Mouse (Mus musculus): ENCODE data around the gene Fer.

Fer gene

GRCm38 (mm10) chr17:64140063-64140850 lies 277.4 kb downstream of the Fer start:
- DNase-seq (ENCODE audit: low spot score): no peak

- DNase-seq (ENCODE audit: low spot score): no peak
Measured at GRCm38 (mm10) chr17:64141856-64142255, 279.0 kb downstream of the Fer start.

DNA sequence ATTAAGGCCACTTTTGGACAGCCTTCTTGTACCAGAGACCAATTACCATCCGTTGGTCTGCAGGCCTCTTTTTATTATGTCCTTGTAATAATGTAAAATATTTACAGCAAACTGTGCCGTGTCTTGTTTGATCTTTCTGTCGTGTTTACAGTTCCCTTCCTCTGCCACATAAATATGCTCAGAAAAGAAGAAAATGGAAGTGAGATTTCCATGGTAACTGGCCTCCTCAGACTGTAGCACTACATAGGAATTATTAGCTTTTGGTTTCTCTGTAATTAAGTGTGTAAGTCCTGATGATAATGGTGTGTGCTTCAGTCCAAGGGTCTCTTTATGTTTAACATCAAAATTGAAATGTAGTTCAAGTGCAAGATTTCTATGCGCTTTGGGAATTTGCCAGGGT lies 283.5 kb downstream of the Fer start:
- no peak for DNase-seq (ENCODE audit: low spot score)

GRCm38 (mm10) chr17:64150717-64151116 lies 287.9 kb downstream of the Fer start:
- no peak for DNase-seq (ENCODE audit: low spot score)

DNA sequence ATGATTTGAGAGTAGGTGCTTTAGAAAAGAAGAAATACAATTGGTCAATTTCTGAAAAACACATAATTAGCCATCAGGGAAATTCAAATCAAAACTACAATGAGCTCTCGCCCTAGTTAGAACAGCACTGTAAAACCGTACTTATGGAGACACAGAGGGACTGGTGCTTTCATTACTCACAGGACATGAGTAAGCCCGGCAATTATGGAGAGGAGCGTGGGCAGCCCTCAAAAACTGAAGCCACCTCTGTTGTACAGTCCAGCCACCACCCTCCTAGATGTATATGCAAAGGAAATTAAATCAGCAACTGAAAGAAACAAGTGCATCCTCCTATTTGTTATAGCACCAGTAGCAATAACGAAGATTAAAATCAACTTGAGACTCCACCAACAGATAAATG lies 304.9 kb downstream of the Fer start:
- no peak for DNase-seq (ENCODE audit: low spot score)

GRCm38 (mm10) chr17:64170019-64170418 lies 307.2 kb downstream of the Fer start:
- no peak for DNase-seq (ENCODE audit: low spot score)

GRCm38 (mm10) chr17:64172474-64172873 lies 309.6 kb downstream of the Fer start:
- no peak for DNase-seq (ENCODE audit: low spot score)

- no peak for DNase-seq (ENCODE audit: low spot score)
Measured at GRCm38 (mm10) chr17:64180546-64180945, 317.7 kb downstream of the Fer start.

GRCm38 (mm10) chr17:64181291-64181690 lies 318.4 kb downstream of the Fer start:
- DNase-seq (ENCODE audit: low spot score): no peak

GRCm38 (mm10) chr17:64182599-64182998 lies 319.7 kb downstream of the Fer start:
- DNase-seq (ENCODE audit: low spot score): no peak

DNA sequence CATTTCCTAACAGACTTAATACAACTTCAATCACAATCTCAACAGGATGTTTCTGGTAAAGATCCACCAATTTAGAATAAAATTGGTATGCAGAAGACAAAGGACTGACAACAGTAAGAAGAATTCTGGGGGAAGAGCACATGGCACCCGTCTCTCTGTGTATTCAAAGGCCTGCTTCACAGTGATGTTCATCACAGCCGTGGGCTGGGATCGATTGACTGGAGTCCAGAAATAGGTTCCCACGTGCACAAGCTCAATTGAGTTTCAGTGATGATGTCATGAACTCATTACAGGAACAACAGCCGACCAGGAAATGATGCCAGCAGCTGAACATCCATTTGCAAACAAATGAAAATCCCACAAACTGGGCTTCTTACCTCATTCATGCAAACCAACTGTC lies 320.3 kb downstream of the Fer start:
- peak; percentile 51 for DNase-seq (ENCODE audit: low spot score)
